ENCODE assay signal across 23 mouse cellular contexts in the genomic region with DNA sequence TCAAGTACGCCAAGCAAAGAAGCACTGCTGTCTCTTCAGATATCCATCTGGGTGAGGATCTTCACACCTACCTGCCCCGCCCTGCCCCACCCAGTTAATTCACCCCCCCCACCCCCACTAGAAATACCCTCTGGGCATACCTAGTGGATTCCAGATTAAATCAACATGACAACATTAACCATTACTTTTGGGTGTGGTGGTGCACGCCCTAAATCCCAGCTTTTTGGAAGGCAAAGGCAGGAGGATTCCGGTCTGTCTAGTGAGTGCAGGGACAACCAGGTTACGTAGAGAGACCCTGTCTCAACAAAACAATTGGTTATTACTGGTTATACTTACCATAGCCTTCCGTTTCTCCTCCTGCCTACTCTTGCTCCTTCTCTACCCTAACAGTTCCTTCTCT. TPM values are rescaled to one million over a fixed set of nuclear protein-coding genes. Genes with fewer than 3 reads are reported as not detected.
DNase-seq lines count a peak whose midpoint lies in the region; ATAC-seq and TF ChIP-seq lines count a peak whose summit lies in the region.
"Had no signal": no experiment of that assay in that cellular context is flagged by ENCODE, and none has a peak within 500 bp of the region (broad histone marks: within the 10 kb centered on the region; RNA-seq: fewer than 3 reads in every experiment).

No protein-coding gene starts in this region.

- no peak for TF ChIP-seq POLR2A in ES-Bruce4 (IDR thresholded peaks at IDR 0.05; ENCODE audit: insufficient read depth, low read length)

- no peaks in the 10 kb centered on the region for H3K9me3 ChIP-seq in ES-Bruce4 (replicated peaks; ENCODE audit: control insufficient read depth, insufficient read depth, low read length, poor library complexity, severe bottlenecking)
- H3K9me3 ChIP-seq: embryonic facial prominence, embryonic 10.5 days; embryonic facial prominence, embryonic 12.5 days; forebrain, embryonic 13.5 days; forebrain, embryonic 15.5 days had no signal

- no peak overlapping the region for H3K9ac ChIP-seq in ES-Bruce4 (ENCODE audit: low read depth, poor library complexity, severe bottlenecking)
- H3K9ac ChIP-seq: embryonic facial prominence, embryonic 12.5 days; forebrain, embryonic 13.5 days; forebrain, embryonic 15.5 days; forebrain, postnatal 0 days had no signal

- no peaks in the 10 kb centered on the region for H3K36me3 ChIP-seq in ES-Bruce4 (ENCODE audit: control insufficient read depth, insufficient read depth, low read length, poor library complexity, severe bottlenecking)
- H3K36me3 ChIP-seq: embryonic facial prominence, embryonic 10.5 days; embryonic facial prominence, embryonic 12.5 days; forebrain, embryonic 15.5 days had no signal

- H3K4me3 ChIP-seq in ES-Bruce4 (ENCODE audit: low read depth, low read length): no peak overlapping the region
- H3K4me3 ChIP-seq: embryonic facial prominence, embryonic 10.5 days; embryonic facial prominence, embryonic 12.5 days; forebrain, embryonic 13.5 days; forebrain, embryonic 15.5 days had no signal

- TF ChIP-seq EP300 in ES-Bruce4 (IDR thresholded peaks at IDR 0.05; ENCODE audit: insufficient read depth, low read depth, low read length): 0 out of 2 replicates have a peak, but pooled peaks have one; percentile 78

- no peaks in the 10 kb centered on the region for H3K27me3 ChIP-seq in ES-Bruce4 (ENCODE audit: control insufficient read depth, insufficient read depth, low read length, poor library complexity, severe bottlenecking)
- H3K27me3 ChIP-seq: CH12.LX; embryonic facial prominence, embryonic 12.5 days; forebrain, embryonic 13.5 days; forebrain, embryonic 15.5 days had no signal

- ATAC-seq in CD4-positive, CD25-positive, alpha-beta regulatory T cell, adult 4 months: no peak
- ATAC-seq: forebrain, embryonic 13.5 days; forebrain, embryonic 15.5 days; forebrain, postnatal 0 days had no signal

- TF ChIP-seq CTCF in ES-Bruce4 (IDR thresholded peaks at IDR 0.05; ENCODE audit: low read depth, low read length): no peak

- peaks cover 4% of the 10 kb centered on the region for H3K4me1 ChIP-seq in ES-Bruce4 (ENCODE audit: control insufficient read depth, insufficient read depth, low read length)
- H3K4me1 ChIP-seq: embryonic facial prominence, embryonic 10.5 days; embryonic facial prominence, embryonic 12.5 days; forebrain, embryonic 13.5 days; forebrain, embryonic 15.5 days had no signal

- DNase-seq in ES-CJ7 (ENCODE audit: low read depth, low spot score): peak; percentile 95
- DNase-seq in R1 (ENCODE audit: low read depth, low spot score): peak; percentile 78
- no peak for DNase-seq in thymus, postnatal 0 days (ENCODE audit: low spot score)
- DNase-seq in embryo, embryonic 10 days (ENCODE audit: low spot score): no peak
- DNase-seq: adrenal gland, adult 2 months; adrenal gland, postnatal 10 days; adrenal gland, postnatal 25 days; cerebellum, adult 11 months; cerebellum, adult 18-20 months; cerebellum, adult 8-10 months; cerebellum, adult 9-11 months; cerebellum, postnatal 14 days; cerebellum, postnatal 36 days; forebrain, postnatal 0 days had no signal

- no peak overlapping the region for H3K27ac ChIP-seq in ES-Bruce4 (ENCODE audit: insufficient read depth, low read length)
- H3K27ac ChIP-seq: embryonic facial prominence, embryonic 10.5 days; embryonic facial prominence, embryonic 12.5 days; forebrain, embryonic 13.5 days; forebrain, embryonic 15.5 days had no signal

RNA-seq across cellular contexts. Expression of a gene that starts 12.7 kb away (rescaled TPM):
- polyA plus RNA-seq in ES-Bruce4 (2011; ENCODE audit: insufficient read depth, insufficient read length, low read depth, missing spikeins): 0.45 TPM in 1 of 2 replicates, not detected in the other
- polyA plus RNA-seq in CD4-positive, CD25-positive, alpha-beta regulatory T cell, adult 4 months (2017; shearing (Covaris generic)): 1 to 10 TPM in 1 of 2 experiments, under 1 TPM in 1; 0.83 to 1.8 TPM
- 12.0 and 16.3 TPM in 2 replicates for polyA plus RNA-seq in thymus, postnatal 0 days (2015; fragmentation: Nextera tagmentation; extraction: Ambion mirVana)
- polyA plus RNA-seq: C2C12; embryonic facial prominence, embryonic 10.5 days; forebrain, embryonic 11.5 days; forebrain, embryonic 13.5 days; forebrain, embryonic 15.5 days; forebrain, postnatal 0 days had no signal

RNA-seq across cellular contexts. Expression of a gene that starts 58.5 kb away (rescaled TPM):
- polyA plus RNA-seq in ES-Bruce4 (2011; ENCODE audit: insufficient read depth, insufficient read length, low read depth, missing spikeins): 74.0 and 79.1 TPM in 2 replicates
- 10 to 100 TPM; 50.0 to 54.4 TPM for polyA plus RNA-seq in CD4-positive, CD25-positive, alpha-beta regulatory T cell, adult 4 months (2017; shearing (Covaris generic))
- polyA plus RNA-seq in thymus, postnatal 0 days (2015; fragmentation: Nextera tagmentation; extraction: Ambion mirVana): 114 and 124 TPM in 2 replicates

Comparison
In these comparisons a context has a peak if more than half of its experiments do, and no peak if none do; other contexts are left out.
1. DNase-seq: peak in ES-CJ7 (single experiment) and R1 (single experiment); none in thymus, postnatal 0 days (single experiment) and embryo, embryonic 10 days (single experiment).